Mouse (Mus musculus): ENCODE results near the gene Clps. TPM values are rescaled to one million over a fixed set of nuclear protein-coding genes. Genes with fewer than 3 reads are reported as not detected.
A peak's percentile ranks its signal among the peaks of the same experiment; 100 is the strongest.

Gene Clps
- polyA plus RNA-seq, 1 experiment from 2014 or later: not detected

GRCm38 (mm10) chr17:28523355-28524008 lies 37.1 kb downstream of the Clps start:
- Histone ChIP-seq H3K4me1 (replicated peaks) (peaks cover 28% of the 10 kb centered on the region), H3K9me3 (no peaks in the 10 kb centered on the region), H3K36me3 (no peaks in the 10 kb centered on the region), H3K4me3 (peak overlapping the region; percentile 74), H3K27ac (peak overlapping the region; percentile 94), H3K4me2 (peak overlapping the region; percentile 90), H3K27me3 (peaks cover 53% of the 10 kb centered on the region), H3K9ac (peak overlapping the region; percentile 89)
- ATAC-seq (ENCODE audit: low FRiP score): no peak
- WGBS: 8% methylated on average over 28 of the region's 28 CpGs

- ATAC-seq (ENCODE audit: low FRiP score): peak; percentile 86
- H3K9ac ChIP-seq: peak overlapping the region; percentile 89
- WGBS: under 1% methylated on average over 64 of the region's 66 CpGs
- H3K9me3 ChIP-seq: no peaks in the 10 kb centered on the region
- peak overlapping the region; percentile 74 for H3K4me3 ChIP-seq
- H3K27ac ChIP-seq: peak overlapping the region; percentile 94
- H3K4me2 ChIP-seq: peak overlapping the region; percentile 90
- H3K36me3 ChIP-seq: no peaks in the 10 kb centered on the region
- peaks cover 32% of the 10 kb centered on the region for H3K4me1 ChIP-seq (replicated peaks)
- H3K27me3 ChIP-seq: peaks cover 50% of the 10 kb centered on the region
Measured at GRCm38 (mm10) chr17:28522623-28523354, 37.8 kb downstream of the Clps start.

- Histone ChIP-seq H3K4me3 (peak overlapping the region; percentile 74), H3K27ac (no peak overlapping the region), H3K4me2 (peak overlapping the region; percentile 90), H3K27me3 (peaks cover 50% of the 10 kb centered on the region), H3K36me3 (no peaks in the 10 kb centered on the region), H3K9ac (peak overlapping the region; percentile 89; the same call in 1 of the 2 replicates), H3K4me1 (replicated peaks) (peaks cover 35% of the 10 kb centered on the region), H3K9me3 (no peaks in the 10 kb centered on the region)
- 42% methylated on average over 6 of the region's 6 CpGs for WGBS
- no peak for ATAC-seq (ENCODE audit: low FRiP score)
Measured at GRCm38 (mm10) chr17:28521920-28522319, 38.6 kb downstream of the Clps start.

- no peak overlapping the region for H3K27ac ChIP-seq
- WGBS: 60% methylated on average over 5 of the region's 5 CpGs
Measured at GRCm38 (mm10) chr17:28521071-28521726, 39.4 kb downstream of the Clps start.

GRCm38 (mm10) chr17:28520561-28520960 lies 40.0 kb downstream of the Clps start:
- 85% methylated on average over 4 of the region's 4 CpGs for WGBS
- peaks cover 56% of the 10 kb centered on the region for H3K27me3 ChIP-seq
- H3K27ac ChIP-seq: no peak overlapping the region
- peaks cover 36% of the 10 kb centered on the region for H3K4me1 ChIP-seq (replicated peaks)
- no peaks in the 10 kb centered on the region for H3K9me3 ChIP-seq
- H3K36me3 ChIP-seq: no peaks in the 10 kb centered on the region
- H3K4me3 ChIP-seq: no peak overlapping the region
- ATAC-seq (ENCODE audit: low FRiP score): no peak
- no peak overlapping the region for H3K4me2 ChIP-seq
- H3K9ac ChIP-seq: no peak overlapping the region

More at GRCm38 (mm10) chr17:28521071-28521726, 39.4 kb downstream of the Clps start:
- Histone ChIP-seq H3K4me2 (no peak overlapping the region), H3K36me3 (no peaks in the 10 kb centered on the region), H3K9ac (no peak overlapping the region), H3K4me1 (replicated peaks) (peaks cover 36% of the 10 kb centered on the region), H3K9me3 (no peaks in the 10 kb centered on the region), H3K27me3 (peaks cover 50% of the 10 kb centered on the region), H3K4me3 (no peak overlapping the region)
- no peak for ATAC-seq (ENCODE audit: low FRiP score)

GRCm38 (mm10) chr17:28519827-28520226 lies 40.7 kb downstream of the Clps start:
- Histone ChIP-seq H3K4me3 (no peak overlapping the region), H3K9me3 (no peaks in the 10 kb centered on the region), H3K4me2 (no peak overlapping the region), H3K27ac (no peak overlapping the region), H3K9ac (no peak overlapping the region), H3K36me3 (no peaks in the 10 kb centered on the region), H3K27me3 (peaks cover 54% of the 10 kb centered on the region), H3K4me1 (replicated peaks) (peaks cover 36% of the 10 kb centered on the region)
- WGBS: 90% methylated on average over 3 of the region's 3 CpGs
- no peak for ATAC-seq (ENCODE audit: low FRiP score)

- Histone ChIP-seq H3K9ac (peak overlapping the region; percentile 77; the same call in 1 of the 2 replicates), H3K9me3 (no peaks in the 10 kb centered on the region), H3K4me1 (replicated peaks) (peaks cover 32% of the 10 kb centered on the region), H3K27ac (peak overlapping the region; percentile 82; the same call in 1 of the 2 replicates), H3K36me3 (no peaks in the 10 kb centered on the region), H3K27me3 (peaks cover 45% of the 10 kb centered on the region), H3K4me3 (peak overlapping the region; percentile 48), H3K4me2 (peak overlapping the region; percentile 86)
- no peak for ATAC-seq (ENCODE audit: low FRiP score)
- 22% methylated on average over 8 of the region's 8 CpGs for WGBS
Measured at GRCm38 (mm10) chr17:28518615-28519071, 41.9 kb downstream of the Clps start.

- H3K4me3 ChIP-seq: peak overlapping the region; percentile 48
- peak overlapping the region; percentile 77 for H3K9ac ChIP-seq
- peaks cover 43% of the 10 kb centered on the region for H3K27me3 ChIP-seq
- H3K36me3 ChIP-seq: no peaks in the 10 kb centered on the region
- no peaks in the 10 kb centered on the region for H3K9me3 ChIP-seq
- WGBS: under 1% methylated on average over 45 of the region's 46 CpGs
- H3K4me1 ChIP-seq (replicated peaks): peaks cover 29% of the 10 kb centered on the region
- peak overlapping the region; percentile 82 for H3K27ac ChIP-seq
- H3K4me2 ChIP-seq: peak overlapping the region; percentile 86
- ATAC-seq (ENCODE audit: low FRiP score): peak; percentile 66
Measured at GRCm38 (mm10) chr17:28517956-28518614, 42.5 kb downstream of the Clps start.

- peak within 1 kb of the TSS; percentile 86 for H3K4me2 ChIP-seq
- H3K4me3 ChIP-seq: peak within 1 kb of the TSS; percentile 48
- 3% methylated on average over 16 of the region's 16 CpGs for WGBS
- no peaks in the 10 kb centered on the region for H3K36me3 ChIP-seq
- peak; percentile 52 for ATAC-seq (ENCODE audit: low FRiP score)
- no peaks in the 10 kb centered on the region for H3K9me3 ChIP-seq
- H3K27me3 ChIP-seq: peaks cover 43% of the 10 kb centered on the region
- peak within 1 kb of the TSS; percentile 82 for H3K27ac ChIP-seq
- H3K9ac ChIP-seq: peak within 1 kb of the TSS; percentile 77
- peaks cover 29% of the 10 kb centered on the region for H3K4me1 ChIP-seq (replicated peaks)
Measured at GRCm38 (mm10) chr17:28517441-28517955, 43.1 kb downstream of the Clps start, which contains the start of gene Fkbp5. Gene Fkbp5, minus strand, starts transcription at chr17:28517527.

GRCm38 (mm10) chr17:28516881-28517280 lies 43.7 kb downstream of the Clps start:
- H3K9ac ChIP-seq: no peak overlapping the region
- peaks cover 22% of the 10 kb centered on the region for H3K4me1 ChIP-seq (replicated peaks)
- no peak overlapping the region for H3K4me3 ChIP-seq
- no peak for ATAC-seq (ENCODE audit: low FRiP score)
- WGBS: 79% methylated on average over 4 of the region's 4 CpGs
- H3K4me2 ChIP-seq: peak overlapping the region; percentile 86; the same call in 1 of the 2 replicates
- no peak overlapping the region for H3K27ac ChIP-seq
- no peaks in the 10 kb centered on the region for H3K36me3 ChIP-seq
- H3K9me3 ChIP-seq: no peaks in the 10 kb centered on the region
- peaks cover 45% of the 10 kb centered on the region for H3K27me3 ChIP-seq

- no peak overlapping the region for H3K4me2 ChIP-seq
- peaks cover 25% of the 10 kb centered on the region for H3K4me1 ChIP-seq (replicated peaks)
- H3K27me3 ChIP-seq: peaks cover 37% of the 10 kb centered on the region
- H3K36me3 ChIP-seq: no peaks in the 10 kb centered on the region
- no peak overlapping the region for H3K9ac ChIP-seq
- no peak overlapping the region for H3K27ac ChIP-seq
- 74% methylated on average over 10 of the region's 10 CpGs for WGBS
- no peaks in the 10 kb centered on the region for H3K9me3 ChIP-seq
- ATAC-seq (ENCODE audit: low FRiP score): no peak
- H3K4me3 ChIP-seq: no peak overlapping the region
Measured at GRCm38 (mm10) chr17:28515431-28516341, 44.9 kb downstream of the Clps start.

Data from hindbrain, embryonic 13.5 days (tissue).